Mouse (Mus musculus): Measurements from ENCODE around the gene Gm44503.

DNA sequence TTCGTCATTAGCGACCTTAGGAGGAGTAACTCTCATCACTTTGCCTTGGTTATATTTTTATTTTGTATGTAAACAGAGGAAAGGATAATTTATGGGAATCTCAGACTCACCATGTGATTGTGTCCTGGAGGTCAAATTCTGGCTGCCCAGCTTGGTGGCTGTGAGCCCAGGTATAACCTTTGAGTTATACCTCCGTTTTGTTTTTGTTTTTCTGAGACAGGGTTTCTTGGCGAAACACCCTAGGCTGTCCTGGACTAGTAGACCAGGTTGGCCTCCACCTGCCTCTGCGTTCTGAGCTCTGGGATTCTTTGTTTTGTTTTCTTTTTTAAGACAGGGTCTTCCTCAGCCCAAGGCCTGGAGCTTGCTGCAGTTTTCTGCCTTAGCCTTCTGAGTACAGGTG is 30.1 kb downstream of the Gm44503 start:
- no peak for TF ChIP-seq POLR2A (IDR thresholded peaks at IDR 0.05; ENCODE audit: extremely low read depth, insufficient read depth, low read length)
- TF ChIP-seq CTCF (IDR thresholded peaks at IDR 0.05; ENCODE audit: low read depth, low read length): no peak
